Mouse (Mus musculus) limb, embryonic 14.5 days (tissue): ENCODE results near the gene Mroh2a. TPM values are rescaled to one million over a fixed set of nuclear protein-coding genes. Genes with fewer than 3 reads are reported as not detected.
A peak's percentile ranks its signal among the peaks of the same experiment; 100 is the strongest.

Source experiments
- ATAC-seq: fragments of 200-750 bp; cut with Nextera tagmentation; 2 replicates; pipeline ENCODE4 v1.8.0; 2017; ENCODE audit warnings: low read depth, moderate number of reproducible peaks, moderate TSS enrichment; ENCODE audit not compliant: low FRiP score
- DNase-seq: peaks from one replicate; pipeline ENCODE4 v3.0.0-alpha.2; 2015; ENCODE audit warnings: low spot score
- H3K27ac ChIP-seq: fragments of 300-500 bp; sonication (generic); replicated peaks from 2 replicates; pipeline ENCODE4 v1.5.1; 2014; ENCODE audit warnings: low read depth, mild to moderate bottlenecking, low read length, moderate library complexity, mixed read lengths
- H3K27me3 ChIP-seq: fragments of 300-500 bp; sonication (generic); 2 replicates; pipeline ENCODE4 v1.6.1; 2014; ENCODE audit warnings: low read length, mixed read lengths; ENCODE audit not compliant: control insufficient read depth, insufficient read depth
- H3K36me3 ChIP-seq: fragments of 300-500 bp; sonication (generic); 2 replicates; pipeline ENCODE4 v1.6.1; 2014; ENCODE audit warnings: mild to moderate bottlenecking, low read length, moderate library complexity, mixed read lengths; ENCODE audit not compliant: control insufficient read depth, insufficient read depth
- H3K4me1 ChIP-seq: fragments of 300-500 bp; sonication (generic); 2 replicates; pipeline ENCODE4 v1.6.1; 2014; ENCODE audit warnings: antibody characterized with exemption, low read length, mixed read lengths; ENCODE audit not compliant: control insufficient read depth, insufficient read depth
- H3K4me2 ChIP-seq: fragments of 300-500 bp; sonication (generic); replicated peaks from 2 replicates; pipeline ENCODE4 v1.6.1; 2014; ENCODE audit warnings: low read depth, mild to moderate bottlenecking, low read length, moderate library complexity; ENCODE audit not compliant: severe bottlenecking
- H3K4me3 ChIP-seq: fragments of 300-500 bp; sonication (generic); replicated peaks from 2 replicates; pipeline ENCODE4 v1.5.1; 2014; ENCODE audit warnings: low read length
- H3K9ac ChIP-seq: fragments of 300-500 bp; sonication (generic); 2 replicates; pipeline ENCODE4 v1.6.1; 2014; ENCODE audit warnings: mild to moderate bottlenecking, low read depth, low read length, moderate library complexity; ENCODE audit not compliant: severe bottlenecking
- H3K9me3 ChIP-seq: fragments of 300-500 bp; sonication (generic); 2 replicates; pipeline ENCODE4 v1.6.1; 2016; ENCODE audit warnings: low read length; ENCODE audit not compliant: control insufficient read depth
- POLR2A ChIP-seq: fragments of 200-500 bp; IDR thresholded peaks from 2 replicates; pipeline ENCODE4 v1.8.0; 2012; ENCODE audit warnings: inconsistent platforms, mild to moderate bottlenecking, moderate library complexity, borderline replicate concordance; ENCODE audit not compliant: insufficient read depth, insufficient read length; ENCODE audit errors: extremely low read depth
- WGBS: fragments of 180-500 bp; shearing (Covaris S2); extraction: QIAGEN DNeasy Blood & Tissue Kit; methylation state at CpG from one replicate; pipeline ENCODE4 v1.1.7; 2014; 5-methylcytosine and 5-hydroxymethylcytosine counted together
- polyA plus RNA-seq, 2 experiments: library from polyadenylated mRNA; depleted of rRNA in 1 of 2; stranded (reverse) in 1 of 2; unstranded in 1 of 2; fragments of >200 nt; fragmentation: Nextera tagmentation in 1 of 2; extraction: Ambion mirVana in 1 of 2; gene quantifications; 2 replicates each; pipeline versions ENCODE4 v1.2.1 to v1.2.3; 2012 to 2014

Mroh2a gene
- polyA plus RNA-seq, 2 experiments = 0.20 to 2.2 TPM

DNA sequence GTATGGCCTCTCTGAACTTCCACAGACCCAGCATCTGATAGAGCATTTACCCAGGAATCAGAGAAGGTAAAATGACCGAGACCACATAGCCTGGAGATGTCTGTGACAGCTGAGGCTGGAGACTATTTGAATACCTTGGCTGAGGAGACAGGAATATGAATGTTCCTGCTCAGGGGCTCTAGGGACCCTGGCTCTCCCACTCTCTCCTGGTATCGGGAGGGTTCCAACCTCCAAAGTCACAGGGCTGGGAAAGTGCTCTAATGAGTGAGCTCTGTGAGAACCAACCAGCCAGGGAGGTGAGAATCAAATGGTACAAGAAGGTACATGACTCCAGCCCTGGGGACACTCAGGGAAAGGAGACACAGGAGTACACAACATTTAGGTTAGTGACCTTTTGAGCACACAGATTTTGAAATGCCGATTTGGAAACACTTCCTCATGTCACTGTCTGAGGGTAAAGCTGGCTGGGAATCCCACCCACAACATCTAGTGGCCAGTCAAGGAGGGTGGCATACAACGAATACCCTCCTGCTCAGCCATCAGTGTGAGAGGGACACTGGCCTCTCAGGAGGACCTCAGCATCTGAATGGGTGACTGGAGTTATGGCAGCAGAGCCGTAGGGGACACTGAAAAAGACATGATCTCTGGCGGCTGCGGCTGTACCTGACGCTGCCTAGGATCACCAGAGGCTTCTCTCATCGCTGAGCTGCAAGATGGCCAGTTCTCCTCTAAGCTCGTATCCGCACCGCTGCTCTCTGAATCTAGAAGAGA lies 42.9 kb downstream of the Mroh2a start:
- Histone ChIP-seq H3K27ac (no peak overlapping the region), H3K4me2 (no peak overlapping the region), H3K9me3 (no peaks in the 10 kb centered on the region), H3K27me3 (no peaks in the 10 kb centered on the region), H3K9ac (no peak overlapping the region), H3K4me3 (no peak overlapping the region), H3K36me3 (peaks cover 90% of the 10 kb centered on the region), H3K4me1 (no peaks in the 10 kb centered on the region)
- ATAC-seq (no peak), DNase-seq (no peak)
- TF ChIP-seq POLR2A = no peak
- whole genome bisulfite sequencing = 88% methylated on average over 12 of the region's 12 CpGs

DNA sequence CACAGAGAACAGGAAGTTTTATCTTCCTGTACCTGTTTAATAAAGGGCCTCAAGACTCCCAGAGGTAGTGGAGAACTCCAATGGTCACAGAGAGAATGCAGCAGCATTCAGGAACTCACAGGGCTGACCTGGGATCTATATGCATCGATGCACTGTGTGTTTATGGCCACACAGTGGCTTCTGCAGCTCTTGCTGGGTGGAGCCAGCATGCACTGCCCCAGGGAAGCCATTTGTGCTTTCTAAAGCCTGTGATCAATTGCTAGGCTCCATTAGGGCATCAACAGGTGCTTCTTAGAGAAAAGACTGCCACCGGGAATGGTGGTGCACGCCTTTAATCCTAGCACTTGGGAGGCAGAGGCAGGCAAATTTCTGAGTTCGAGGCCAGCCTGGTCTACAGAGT lies 46.1 kb downstream of the Mroh2a start:
- no peak for TF ChIP-seq POLR2A
- Histone ChIP-seq H3K27ac (no peak overlapping the region), H3K4me3 (no peak overlapping the region), H3K4me1 (peaks cover 13% of the 10 kb centered on the region), H3K9ac (no peak overlapping the region), H3K9me3 (no peaks in the 10 kb centered on the region), H3K36me3 (peaks cover 68% of the 10 kb centered on the region), H3K27me3 (no peaks in the 10 kb centered on the region), H3K4me2 (no peak overlapping the region)
- DNase-seq = no peak
- WGBS = 59% methylated on average over 4 of the region's 4 CpGs
- ATAC-seq = no peak

DNA sequence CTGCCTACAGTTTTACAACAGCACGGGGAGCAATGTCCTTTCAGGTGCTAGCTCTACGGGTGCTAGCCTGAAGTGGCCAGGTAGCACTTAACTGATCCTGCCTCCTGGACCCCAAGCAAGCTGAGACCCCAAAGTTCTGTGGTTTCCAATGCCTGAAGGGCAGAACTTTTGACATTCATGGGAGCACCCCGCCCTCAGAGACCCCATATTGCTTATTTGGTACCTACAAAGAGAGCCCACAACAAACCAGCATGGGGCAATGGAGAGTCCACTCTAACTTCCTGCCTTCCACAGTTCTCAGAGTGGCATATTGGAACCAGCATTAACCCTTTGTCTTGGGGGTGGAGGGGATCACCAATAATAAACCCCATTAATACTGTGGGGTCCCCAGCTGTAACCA lies 46.5 kb downstream of the Mroh2a start:
- 95% methylated on average over 3 of the region's 3 CpGs for WGBS
- no peak overlapping the region for H3K4me3 ChIP-seq
- ATAC-seq = no peak
- no peaks in the 10 kb centered on the region for H3K27me3 ChIP-seq
- H3K9me3 ChIP-seq = no peaks in the 10 kb centered on the region
- TF ChIP-seq POLR2A = no peak
- H3K27ac ChIP-seq = no peak overlapping the region
- no peak for DNase-seq
- H3K36me3 ChIP-seq = peaks cover 63% of the 10 kb centered on the region
- H3K4me2 ChIP-seq = no peak overlapping the region
- H3K9ac ChIP-seq = no peak overlapping the region
- H3K4me1 ChIP-seq = peaks cover 13% of the 10 kb centered on the region

GRCm38 (mm10) chr1:88273832-88274231 lies 47.0 kb downstream of the Mroh2a start:
- Histone ChIP-seq H3K9me3 (no peaks in the 10 kb centered on the region), H3K9ac (no peak overlapping the region), H3K4me3 (no peak overlapping the region), H3K36me3 (peaks cover 58% of the 10 kb centered on the region), H3K27me3 (no peaks in the 10 kb centered on the region), H3K27ac (no peak overlapping the region), H3K4me2 (no peak overlapping the region), H3K4me1 (peaks cover 13% of the 10 kb centered on the region)
- 83% methylated on average over 4 of the region's 4 CpGs for WGBS
- ATAC-seq (no peak), DNase-seq (no peak)
- TF ChIP-seq POLR2A = no peak

GRCm38 (mm10) chr1:88274371-88275077 lies 47.7 kb downstream of the Mroh2a start:
- 72% methylated on average over 11 of the region's 11 CpGs for WGBS
- no peak overlapping the region for H3K4me2 ChIP-seq
- peaks cover 13% of the 10 kb centered on the region for H3K4me1 ChIP-seq
- H3K36me3 ChIP-seq = peaks cover 51% of the 10 kb centered on the region
- H3K4me3 ChIP-seq = no peak overlapping the region
- no peak for TF ChIP-seq POLR2A
- ATAC-seq (no peak), DNase-seq (no peak)
- H3K27me3 ChIP-seq = no peaks in the 10 kb centered on the region
- H3K9ac ChIP-seq = 0 out of 2 replicates have a peak overlapping the region, but pooled peaks have one; percentile 1
- H3K9me3 ChIP-seq = no peaks in the 10 kb centered on the region
- H3K27ac ChIP-seq = no peak overlapping the region
